22 mouse cellular contexts compared by ENCODE assay signal in the genomic region with DNA sequence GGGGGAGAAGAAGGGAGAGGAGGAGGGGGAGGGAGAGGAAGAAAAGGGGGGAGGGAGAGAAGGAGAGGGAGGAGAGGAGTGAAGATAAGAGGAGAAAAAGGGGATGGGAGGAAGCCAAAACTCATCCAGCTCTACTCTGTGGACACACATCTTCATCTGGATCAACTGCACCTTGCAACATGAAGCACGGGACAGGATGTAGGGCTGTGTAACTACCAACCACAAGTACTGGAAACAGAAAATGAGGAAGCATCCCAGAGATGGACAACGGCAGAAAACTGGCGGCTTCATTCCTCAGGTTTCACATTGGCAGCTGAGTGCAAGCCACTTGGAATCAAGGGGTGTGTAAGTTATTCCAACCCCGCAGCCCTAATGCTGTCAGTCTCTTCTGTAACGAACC. TPM values are rescaled to one million over a fixed set of nuclear protein-coding genes. Genes with fewer than 3 reads are reported as not detected.
DNase-seq lines count a peak whose midpoint lies in the region; ATAC-seq lines count a peak whose summit lies in the region.
"Had no signal": no experiment of that assay in that cellular context is flagged by ENCODE, and none has a peak within 500 bp of the region (broad histone marks: within the 10 kb centered on the region; RNA-seq: fewer than 3 reads in every experiment).

No protein-coding gene starts in this region.

- H3K9me3 ChIP-seq in liver, embryonic 16.5 days (replicated peaks; ENCODE audit: control insufficient read depth, low read length) = no peaks in the 10 kb centered on the region
- H3K9me3 ChIP-seq in hindbrain, embryonic 10.5 days = 0 out of 2 replicates have a peak, but pooled peaks cover 2% of the 10 kb centered on the region
- H3K9me3 ChIP-seq in midbrain, embryonic 11.5 days (ENCODE audit: control insufficient read depth, low read length) = no peaks in the 10 kb centered on the region
- H3K9me3 ChIP-seq: embryonic facial prominence, embryonic 15.5 days; forebrain, embryonic 15.5 days; liver, embryonic 12.5 days; midbrain, embryonic 10.5 days; neural tube, embryonic 12.5 days had no signal

- ATAC-seq in liver, embryonic 16.5 days (ENCODE audit: low read depth) = no peak
- ATAC-seq in hematopoietic stem cell, adult 5-6 weeks (replicated peaks in 1 of 2; ENCODE audit: insufficient read depth in 1 of 2, low FRiP score in 2 of 2, low TSS enrichment in 1 of 2, low read depth in 1 of 2, poor library complexity in 2 of 2, severe bottlenecking in 2 of 2) = peak; percentile 58 to 72; a peak in 2 of 4 replicates
- peak; percentile 56 for ATAC-seq in monocyte, adult 5-6 weeks (replicated peaks; ENCODE audit: insufficient number of reproducible peaks, low FRiP score, low TSS enrichment, poor library complexity, severe bottlenecking)
- no peak for ATAC-seq in midbrain, embryonic 11.5 days (ENCODE audit: low FRiP score)
- ATAC-seq: forebrain, embryonic 15.5 days; hindbrain, postnatal 0 days; intestine, embryonic 16.5 days; liver, embryonic 12.5 days had no signal

- WGBS in liver, embryonic 16.5 days (ENCODE audit: insufficient replicate concordance) = 28% methylated on average over 5 of the region's 5 CpGs
- WGBS in hindbrain, embryonic 10.5 days = 73% methylated on average over 5 of the region's 5 CpGs
- whole genome bisulfite sequencing in midbrain, embryonic 11.5 days = 83% methylated on average over 5 of the region's 5 CpGs

- H3K4me1 ChIP-seq in liver, embryonic 16.5 days (ENCODE audit: control insufficient read depth, low read depth, low read length) = peaks cover 3% of the 10 kb centered on the region
- H3K4me1 ChIP-seq in hindbrain, embryonic 10.5 days (replicated peaks) = peaks cover 43% of the 10 kb centered on the region
- peaks cover 2% of the 10 kb centered on the region; the same call in 1 of the 2 replicates for H3K4me1 ChIP-seq in midbrain, embryonic 11.5 days (ENCODE audit: control insufficient read depth, insufficient read depth, low read length)

- H3K27ac ChIP-seq in liver, embryonic 16.5 days (ENCODE audit: low read length) = peak overlapping the region; percentile 26; the same call in 1 of the 2 replicates
- H3K27ac ChIP-seq in hindbrain, embryonic 10.5 days = no peak overlapping the region
- H3K27ac ChIP-seq in midbrain, embryonic 11.5 days (ENCODE audit: low read depth, low read length) = no peak overlapping the region
- H3K27ac ChIP-seq: forebrain, embryonic 15.5 days; hindbrain, postnatal 0 days; liver, embryonic 12.5 days; neural tube, embryonic 12.5 days had no signal

- no peak overlapping the region for H3K4me3 ChIP-seq in liver, embryonic 16.5 days (ENCODE audit: low read depth, low read length)
- H3K4me3 ChIP-seq in hindbrain, embryonic 10.5 days = no peak overlapping the region
- no peak overlapping the region for H3K4me3 ChIP-seq in midbrain, embryonic 11.5 days (ENCODE audit: low read depth, low read length)
- H3K4me3 ChIP-seq: embryonic facial prominence, embryonic 15.5 days; forebrain, embryonic 15.5 days; layer of hippocampus, adult 2 months; liver, embryonic 12.5 days; midbrain, embryonic 10.5 days; neural tube, embryonic 12.5 days had no signal

- DNase-seq in liver (no peak), MEL-GATA-1-ER (ENCODE audit: extremely low read depth, low read depth) (peak; percentile 37)
- no peak for DNase-seq in hindbrain, embryonic 10.5 days (ENCODE audit: low spot score)
- DNase-seq in midbrain, embryonic 11.5 days (ENCODE audit: low spot score, missing footprints) = no peak
- DNase-seq: adrenal gland, postnatal 36 days; cerebellum, adult 11-12 months; cerebellum, postnatal 25 days; heart, adult 11 months; kidney, postnatal 25 days; thymus, postnatal 25 days had no signal

- no peaks in the 10 kb centered on the region for H3K36me3 ChIP-seq in liver, embryonic 16.5 days (ENCODE audit: control insufficient read depth, insufficient read depth)
- no peaks in the 10 kb centered on the region for H3K36me3 ChIP-seq in hindbrain, embryonic 10.5 days
- H3K36me3 ChIP-seq in midbrain, embryonic 11.5 days (ENCODE audit: control insufficient read depth, insufficient read depth, low read length) = no peaks in the 10 kb centered on the region
- H3K36me3 ChIP-seq: embryonic facial prominence, embryonic 15.5 days; forebrain, embryonic 15.5 days; liver, embryonic 12.5 days; midbrain, embryonic 10.5 days; neural tube, embryonic 12.5 days had no signal

- H3K4me2 ChIP-seq in liver, embryonic 16.5 days (ENCODE audit: low read depth, low read length) = no peak overlapping the region
- no peak overlapping the region for H3K4me2 ChIP-seq in midbrain, embryonic 11.5 days
- H3K4me2 ChIP-seq: embryonic facial prominence, embryonic 15.5 days; forebrain, embryonic 15.5 days; heart, embryonic 11.5 days; liver, embryonic 12.5 days; neural tube, embryonic 12.5 days had no signal

- H3K27me3 ChIP-seq in liver, embryonic 16.5 days (ENCODE audit: control insufficient read depth, insufficient read depth, low read depth, low read length) = no peaks in the 10 kb centered on the region
- H3K27me3 ChIP-seq in hindbrain, embryonic 10.5 days (ENCODE audit: insufficient read depth, poor library complexity, severe bottlenecking) = peaks cover 4% of the 10 kb centered on the region; the same call in 1 of the 2 replicates
- no peaks in the 10 kb centered on the region; the same call in 1 of the 2 replicates for H3K27me3 ChIP-seq in midbrain, embryonic 11.5 days (ENCODE audit: control insufficient read depth, insufficient read depth, low read length)
- H3K27me3 ChIP-seq: embryonic facial prominence, embryonic 15.5 days; forebrain, embryonic 15.5 days; liver, embryonic 12.5 days; neural tube, embryonic 12.5 days had no signal

- H3K9ac ChIP-seq in liver, embryonic 16.5 days (ENCODE audit: low read depth, low read length) = no peak overlapping the region
- H3K9ac ChIP-seq in midbrain, embryonic 11.5 days (ENCODE audit: low read length) = no peak overlapping the region
- H3K9ac ChIP-seq: embryonic facial prominence, embryonic 15.5 days; forebrain, embryonic 15.5 days; liver, embryonic 12.5 days; neural tube, embryonic 12.5 days had no signal

RNA-seq across cellular contexts. Expression of a gene that starts 12.2 kb away (rescaled TPM):
- polyA plus RNA-seq in liver, embryonic 16.5 days (2015; fragmentation: Nextera tagmentation; extraction: Ambion mirVana) = 0.48 and 0.67 TPM in 2 replicates
- 0.40 and 1.6 TPM in 2 replicates for total RNA-seq in hematopoietic stem cell, adult 5-6 weeks (2017)
- total RNA-seq in monocyte, adult 5-6 weeks (2017) = 0.21 to 0.29 TPM (median 0.29 TPM) in 3 replicates
- 1.6 and 3.2 TPM in 2 replicates for polyA plus RNA-seq in hindbrain, embryonic 10.5 days (2016; fragmentation: Nextera tagmentation; extraction: Ambion mirVana)
- polyA plus RNA-seq in midbrain, embryonic 11.5 days (2014; fragmentation: Nextera tagmentation; extraction: Ambion mirVana) = 1.3 TPM in 2 replicates

RNA-seq across cellular contexts. Expression of a gene that starts 51.9 kb away (rescaled TPM):
- 3.3 and 3.4 TPM in 2 replicates for polyA plus RNA-seq in liver, embryonic 16.5 days (2015; fragmentation: Nextera tagmentation; extraction: Ambion mirVana)
- 22.5 and 25.5 TPM in 2 replicates for total RNA-seq in hematopoietic stem cell, adult 5-6 weeks (2017)
- total RNA-seq in monocyte, adult 5-6 weeks (2017) = 2.9 to 9.1 TPM (median 8.3 TPM) in 3 replicates
- polyA plus RNA-seq in hindbrain, embryonic 10.5 days (2016; fragmentation: Nextera tagmentation; extraction: Ambion mirVana) = 39.6 and 45.4 TPM in 2 replicates
- polyA plus RNA-seq in midbrain, embryonic 11.5 days (2014; fragmentation: Nextera tagmentation; extraction: Ambion mirVana) = 24.9 and 28.9 TPM in 2 replicates

Comparison
In these comparisons a context has a peak if more than half of its experiments do, and no peak if none do; other contexts are left out.
1. ATAC-seq: peak in hematopoietic stem cell, adult 5-6 weeks (2 of 2) and monocyte, adult 5-6 weeks (single experiment); none in liver, embryonic 16.5 days (single experiment) and midbrain, embryonic 11.5 days (single experiment).